Mouse (Mus musculus) lung, postnatal 4 days (tissue): ENCODE data around the gene Mmrn1.
"Not testable (repeated sequence)": the region's sequence is repeated elsewhere in the genome, so short reads cannot be mapped to it uniquely, and the experiment has no call there.

Experiments
- DNase-seq, 2 experiments: peaks; one replicate each; pipeline ENCODE4 v3.0.0; 2021

Mmrn1 gene

DNA sequence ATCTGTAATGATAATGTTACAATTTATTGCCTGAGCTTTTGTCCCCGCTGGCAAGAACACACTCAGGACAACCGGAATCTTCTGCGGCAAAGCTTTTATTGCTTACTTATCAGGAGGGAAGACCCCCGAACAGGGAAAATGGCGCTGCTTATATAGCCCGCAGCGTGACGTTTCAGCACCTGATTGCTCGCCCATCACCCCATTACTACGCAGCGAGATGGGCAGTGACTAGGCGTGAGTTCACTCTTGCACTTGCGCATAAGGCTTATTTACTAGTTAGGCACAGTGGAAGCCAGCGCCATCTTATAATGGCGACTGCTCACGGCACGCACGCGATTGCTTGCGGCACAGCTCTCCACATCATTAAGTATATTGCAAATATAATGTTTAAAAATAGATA is at the start of gene Mmrn1:
TSS of gene Mmrn1 (plus strand) at position 301 of the 400 bp plus-strand sequence.
- DNase-seq: not testable (repeated sequence)

DNA sequence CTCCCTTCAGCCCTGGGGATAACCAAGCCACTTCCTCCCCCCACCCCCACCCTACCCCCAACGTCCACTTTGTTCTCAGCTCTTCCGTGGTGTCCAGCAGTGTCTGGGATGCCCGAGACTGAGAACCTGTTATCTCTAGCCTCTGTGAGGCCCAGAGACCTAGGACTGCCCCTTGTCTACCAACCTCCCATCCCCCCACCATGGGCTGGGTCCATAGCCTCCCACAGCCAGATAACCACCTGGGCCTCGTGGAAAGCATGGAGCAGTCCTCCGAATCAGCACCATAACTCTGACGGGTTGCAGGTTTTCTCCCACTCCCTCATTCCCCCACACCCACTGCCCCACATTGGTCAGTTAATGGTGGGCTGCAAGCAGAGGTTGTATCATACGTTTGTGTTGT is 44.4 kb upstream of the Mmrn1 start:
- DNase-seq: no peak

DNA sequence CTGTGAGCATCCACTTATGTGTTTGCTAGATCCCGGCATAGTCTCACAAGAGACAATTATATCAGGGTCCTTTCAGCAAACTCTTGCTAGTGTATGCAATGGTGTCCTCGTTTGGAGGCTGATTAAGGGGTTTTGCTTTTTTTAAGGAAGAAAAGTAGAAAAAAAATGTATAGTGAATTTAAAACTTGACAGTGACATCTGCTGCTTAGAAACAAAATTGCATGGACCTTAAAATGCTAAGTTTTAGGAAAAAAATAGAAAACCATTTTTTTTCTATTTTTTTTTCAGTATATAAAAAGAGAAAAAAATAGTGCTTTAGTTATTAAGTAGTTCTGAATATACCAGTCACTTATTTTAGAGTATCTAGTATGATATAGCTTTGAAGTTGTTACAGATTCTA is 43.2 kb upstream of the Mmrn1 start:
- DNase-seq: no peak

DNA sequence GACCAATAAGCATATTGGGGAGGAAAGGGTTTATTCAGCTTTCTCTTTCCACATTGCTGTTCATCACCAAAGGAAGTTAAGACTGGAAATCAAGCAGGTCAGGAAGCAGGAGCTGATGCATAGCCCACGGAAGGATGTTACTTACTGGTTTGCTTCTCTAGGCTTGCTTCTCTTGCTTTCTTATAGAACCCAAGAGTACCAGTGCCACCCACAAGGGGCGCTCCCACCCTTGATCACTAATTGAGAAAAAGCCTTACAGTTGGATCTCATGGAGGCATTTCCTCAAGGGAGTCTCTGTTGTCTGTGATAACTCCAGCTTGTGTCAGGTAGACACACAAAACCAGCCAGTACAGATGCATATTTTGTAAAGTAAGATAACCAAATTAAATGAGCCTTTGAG is 17.5 kb upstream of the Mmrn1 start:
- DNase-seq: no peak

DNA sequence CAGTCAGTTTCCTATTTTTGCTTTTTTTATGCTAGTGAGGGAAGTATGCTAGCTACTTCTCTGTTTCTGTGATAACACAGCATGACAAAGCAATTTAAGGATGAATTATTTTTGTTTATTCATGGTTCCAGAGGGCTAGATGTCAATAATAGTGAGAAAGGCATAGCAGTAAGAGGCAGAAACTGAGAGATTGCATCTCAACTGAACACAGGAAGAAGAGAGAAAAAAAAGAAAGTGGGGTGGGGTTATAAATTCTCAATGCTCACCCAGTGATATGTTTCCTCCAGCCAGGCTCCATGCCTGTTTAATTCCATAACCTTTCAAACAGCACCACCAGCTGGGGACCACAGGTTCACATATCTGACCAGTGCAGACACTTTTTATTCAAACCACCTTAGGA is 6.6 kb downstream of the Mmrn1 start:
- DNase-seq: no peak

DNA sequence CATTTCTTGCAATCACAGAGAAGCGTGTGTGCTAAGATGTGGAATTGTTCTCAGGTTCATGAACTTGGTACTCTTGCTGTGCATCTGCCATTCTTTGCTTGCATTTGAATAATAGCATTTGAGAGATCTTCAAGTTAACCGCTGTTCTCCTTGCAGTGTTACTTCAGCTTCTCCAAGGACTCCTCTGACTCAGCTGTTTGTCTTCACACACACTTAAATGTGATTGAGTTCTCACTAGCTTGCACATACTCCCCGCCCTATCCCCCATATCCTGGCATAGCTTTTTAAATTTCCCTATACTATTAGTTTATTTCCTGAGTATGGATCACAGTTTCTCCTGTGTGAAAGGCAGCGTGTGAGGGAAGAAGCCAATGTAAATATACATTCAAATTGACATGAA is 10.1 kb downstream of the Mmrn1 start:
- DNase-seq: no peak

DNA sequence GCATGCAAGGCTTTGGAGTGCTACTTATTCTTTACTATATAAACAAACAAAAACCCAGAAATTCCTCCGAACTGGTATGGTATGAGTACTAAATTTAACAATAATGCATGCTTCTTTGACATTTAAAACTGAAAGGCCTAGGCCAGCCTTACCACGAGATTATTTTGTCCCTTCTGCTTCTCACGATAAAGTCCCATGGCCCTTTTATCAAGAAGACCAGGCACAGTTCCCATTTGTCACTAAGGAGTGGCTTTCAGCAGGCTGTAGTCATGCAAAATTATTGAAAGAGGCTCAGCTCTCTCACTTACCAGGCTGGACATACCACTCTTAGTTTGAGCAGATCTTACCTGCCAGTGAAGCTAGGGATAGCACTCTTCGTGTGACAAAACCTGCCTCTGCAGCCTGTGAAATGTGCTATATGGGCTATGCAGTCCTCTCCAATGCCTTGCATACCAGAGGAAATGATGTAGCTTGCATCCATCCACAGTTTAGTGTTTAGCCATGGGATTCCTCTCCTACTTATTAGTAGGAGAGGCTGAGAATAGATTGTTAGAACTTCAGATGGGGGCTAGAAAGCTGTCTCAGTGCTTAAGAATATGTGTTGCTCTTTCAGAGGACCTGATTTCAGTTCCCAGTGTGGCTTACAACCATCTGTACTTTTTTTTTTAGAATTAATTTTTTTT is 10.8 kb downstream of the Mmrn1 start:
- DNase-seq: no peak

DNA sequence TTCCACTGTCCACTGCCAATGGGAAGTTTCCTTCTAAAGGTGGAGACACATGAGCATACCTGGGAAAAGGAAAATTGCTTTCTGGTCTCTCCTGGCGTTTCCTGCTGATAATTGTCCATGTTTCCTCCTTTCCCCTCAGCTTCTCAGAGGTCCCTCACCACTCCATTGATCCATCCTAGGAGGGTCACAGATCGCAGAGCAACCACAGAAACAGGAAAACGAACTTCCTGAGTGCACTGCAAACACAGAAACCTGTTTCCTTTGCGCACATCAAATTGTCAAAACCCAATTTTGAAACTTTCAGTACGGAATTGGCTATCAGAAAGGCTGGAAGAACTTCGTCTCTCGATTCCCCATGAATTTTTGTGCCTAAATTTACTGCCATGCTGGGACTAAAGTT is 19.4 kb downstream of the Mmrn1 start:
- no peak for DNase-seq

DNA sequence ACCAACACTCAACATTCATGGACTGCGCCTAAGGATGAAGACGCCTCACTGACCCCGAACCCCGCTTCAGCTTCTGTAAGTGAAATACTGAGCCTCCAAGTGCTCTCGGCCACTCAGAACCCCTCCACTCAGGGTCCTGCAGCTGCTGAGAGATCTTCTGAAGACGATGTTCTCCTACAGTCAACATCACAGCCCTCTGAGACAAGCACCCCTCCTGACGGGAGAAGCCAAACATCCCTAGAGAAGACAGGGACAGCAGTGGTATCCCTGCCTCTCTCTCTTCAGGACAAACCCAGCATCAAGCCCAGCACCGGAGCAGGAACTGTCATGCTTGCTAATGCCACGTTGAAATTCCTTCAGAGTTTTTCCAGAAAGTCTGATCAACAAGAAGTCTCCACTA is 19.8 kb downstream of the Mmrn1 start:
- DNase-seq: no peak

DNA sequence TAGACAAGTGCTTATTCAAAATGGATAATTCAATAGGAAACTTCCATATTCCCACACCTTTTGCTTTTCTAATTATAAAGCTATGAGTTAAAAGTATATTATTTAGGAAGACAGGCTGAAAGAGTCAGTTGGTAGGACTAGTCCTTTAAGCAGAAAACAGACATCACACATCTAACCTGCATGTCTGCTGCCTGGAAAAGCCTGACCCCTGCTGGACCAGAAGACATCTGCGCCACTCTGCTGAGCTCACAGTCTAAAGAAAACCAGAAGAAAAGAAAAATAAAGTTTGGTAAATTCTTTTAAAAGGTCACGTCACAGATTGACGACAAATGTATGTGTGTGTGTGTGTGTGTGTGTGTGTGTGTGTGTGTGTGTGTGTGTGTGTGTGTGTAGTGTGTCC is 25.6 kb downstream of the Mmrn1 start:
- peak; percentile 23 to 42 for DNase-seq

DNA sequence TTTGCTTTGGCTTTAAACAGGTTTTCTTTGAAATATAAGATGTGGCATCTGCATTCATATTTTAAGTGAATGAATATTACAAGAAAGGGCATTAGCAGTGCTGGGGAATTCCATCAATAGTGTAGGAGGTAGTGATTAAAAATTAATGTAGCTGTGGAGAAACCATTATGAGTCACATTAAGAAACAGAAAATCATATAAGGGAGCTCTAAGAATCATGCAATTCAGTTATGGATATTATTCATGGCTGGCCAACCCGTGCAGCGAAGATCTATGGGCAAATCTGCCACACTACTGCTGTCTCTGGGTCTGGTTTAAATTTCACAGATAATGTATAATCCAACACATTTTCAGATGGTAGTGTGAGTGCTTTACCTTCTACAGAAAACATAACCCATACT is 36.5 kb downstream of the Mmrn1 start:
- no peak for DNase-seq

DNA sequence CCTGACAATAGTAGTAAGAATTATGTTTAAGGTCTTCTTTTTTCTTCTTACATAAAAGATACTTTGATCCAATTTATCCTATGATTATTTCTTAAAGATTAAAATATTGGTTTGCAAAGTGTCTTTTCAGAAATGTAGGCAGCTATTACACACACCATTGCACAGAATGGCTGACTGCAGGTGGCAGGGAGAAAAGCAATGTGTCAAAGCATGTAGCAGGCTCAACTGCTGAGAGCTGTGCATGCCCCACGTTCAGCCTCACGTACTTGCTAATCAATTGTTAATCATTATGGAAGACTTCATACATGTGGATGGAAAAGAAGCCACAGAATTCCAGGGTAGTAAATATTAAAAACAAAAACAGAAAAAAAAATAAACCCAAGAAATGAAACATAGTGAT is 37.1 kb downstream of the Mmrn1 start:
- DNase-seq: no peak

DNA sequence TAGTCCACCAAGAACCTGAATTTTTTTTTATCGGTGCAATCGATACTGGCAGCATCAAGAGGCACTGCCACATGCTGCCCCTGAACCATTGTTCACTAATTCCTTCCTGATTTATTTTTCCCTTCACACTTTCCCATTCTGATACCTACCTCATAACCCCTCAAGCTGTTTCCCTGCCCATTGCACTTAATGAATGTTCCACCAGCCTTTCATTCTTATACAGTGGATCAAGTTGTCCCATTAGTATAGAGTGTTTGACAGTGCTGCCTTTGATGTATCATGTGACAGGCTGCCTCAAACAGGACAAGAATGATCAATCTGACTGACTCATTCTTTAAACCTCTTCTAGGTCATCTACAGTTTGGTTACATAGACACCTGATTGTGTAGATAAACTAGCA is 37.9 kb downstream of the Mmrn1 start:
- no peak for DNase-seq

DNA sequence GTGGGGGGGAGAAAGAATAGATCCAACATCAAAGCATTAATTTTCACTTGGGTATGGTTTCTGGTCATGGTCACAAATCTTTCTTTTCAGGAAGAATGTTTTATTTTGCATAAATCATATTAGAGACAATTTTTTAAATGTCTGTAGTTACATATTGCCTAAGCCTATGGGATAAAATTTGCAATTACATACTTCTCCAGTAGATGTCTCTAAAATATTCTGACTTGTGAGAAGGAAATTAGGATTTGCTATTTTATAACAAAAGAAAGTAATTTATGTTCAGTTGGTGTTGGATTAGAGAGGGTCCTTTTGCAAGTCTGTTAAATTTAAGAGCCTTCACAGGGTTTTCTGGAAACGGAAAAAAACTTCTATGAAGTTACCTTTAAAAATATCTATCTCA is 39.0 kb downstream of the Mmrn1 start:
- DNase-seq: no peak

DNA sequence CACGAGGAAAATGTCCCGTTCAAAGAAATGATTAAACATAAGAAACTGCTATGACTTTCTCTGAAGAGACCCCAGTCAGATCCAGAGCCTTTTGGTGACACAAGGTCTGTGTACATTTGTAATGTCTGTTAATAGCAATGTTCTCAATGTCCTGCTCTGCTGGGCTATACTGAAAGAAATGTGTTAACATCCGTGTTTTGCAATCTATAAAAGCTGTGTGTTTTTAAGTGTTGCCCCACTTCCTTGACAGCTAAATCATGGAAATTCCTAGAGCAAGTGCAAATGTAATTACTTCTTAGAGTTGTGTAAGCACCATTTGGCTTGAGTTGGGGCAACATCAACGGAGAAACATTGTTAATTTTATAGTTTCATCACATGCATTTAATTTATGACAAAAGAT is 42.2 kb downstream of the Mmrn1 start:
- no peak for DNase-seq

DNA sequence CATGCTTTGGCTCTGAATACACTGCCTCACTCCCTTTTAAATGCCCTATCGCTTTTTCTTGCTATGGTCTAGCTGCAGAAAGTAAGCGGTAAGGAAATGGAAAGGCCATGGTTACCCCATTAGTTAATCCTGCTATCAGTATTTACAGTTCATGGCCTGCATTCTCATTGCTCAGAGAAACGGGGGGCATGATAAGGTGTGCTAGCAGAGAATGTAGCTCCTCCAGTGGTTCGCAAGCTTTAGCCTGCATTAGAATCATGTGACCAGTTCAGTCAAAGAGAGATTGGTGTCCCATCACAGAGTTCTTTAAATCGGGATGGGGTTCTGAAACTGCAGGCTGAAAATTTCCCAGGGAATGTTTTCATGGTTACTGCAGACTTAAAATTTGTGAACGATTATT is 44.6 kb downstream of the Mmrn1 start:
- no peak for DNase-seq

DNA sequence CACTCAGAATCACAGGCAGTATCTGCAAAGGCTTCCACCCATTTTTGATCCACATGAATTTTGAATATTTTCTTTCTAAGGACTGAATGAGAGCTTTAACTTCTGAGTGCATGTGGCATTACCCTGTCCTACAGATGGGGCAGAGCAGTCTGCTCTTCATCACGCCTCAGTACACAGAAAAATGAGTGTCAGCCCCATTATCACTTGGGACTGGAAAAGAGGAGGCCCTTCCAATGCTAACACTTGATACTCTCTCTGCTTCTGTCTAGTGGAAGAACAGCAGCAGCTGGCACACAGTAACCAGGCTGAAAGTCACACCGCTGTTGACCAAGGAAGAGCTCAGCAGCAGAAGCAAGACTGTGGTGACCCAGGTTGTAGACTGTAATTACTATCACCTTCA is 46.0 kb downstream of the Mmrn1 start:
- no peak for DNase-seq

DNA sequence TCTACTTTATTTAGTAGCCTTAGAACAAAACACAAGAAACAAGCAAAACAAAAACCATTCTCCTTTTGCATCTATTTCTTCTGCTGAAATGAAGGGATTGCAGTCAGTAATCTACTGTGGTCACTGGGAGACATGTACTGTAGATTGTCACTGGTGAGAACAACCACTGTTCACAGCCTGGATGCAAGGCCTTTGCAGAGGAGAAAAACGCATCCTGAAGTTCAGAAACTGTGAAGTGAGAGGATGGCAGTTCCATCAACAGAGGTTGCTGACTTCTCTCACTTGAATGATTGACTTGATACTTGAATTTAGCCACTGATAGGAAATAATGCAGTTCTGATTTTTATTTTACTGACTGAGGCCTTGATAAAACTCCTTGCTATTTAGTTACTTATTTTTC is 53.8 kb downstream of the Mmrn1 start:
- DNase-seq: no peak

DNA sequence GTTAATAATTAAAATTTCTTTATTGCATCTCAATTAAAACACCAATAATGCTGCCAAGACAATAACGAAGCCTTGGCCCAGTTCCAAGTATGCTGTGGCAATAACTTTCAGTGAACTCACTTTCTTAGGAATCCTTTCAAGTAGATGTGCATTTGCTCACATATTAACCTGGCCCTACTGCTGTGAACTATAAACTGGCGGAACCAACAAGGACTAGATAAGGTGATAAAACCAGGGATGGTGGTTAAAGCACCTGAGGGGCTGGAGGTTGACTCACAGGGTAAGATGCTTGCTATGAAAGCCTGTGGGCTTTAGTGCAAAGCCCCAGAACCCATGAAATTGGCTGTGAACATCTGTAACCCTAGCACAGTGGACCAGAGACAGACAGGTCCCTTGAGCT is 54.3 kb downstream of the Mmrn1 start:
- DNase-seq: no peak

DNA sequence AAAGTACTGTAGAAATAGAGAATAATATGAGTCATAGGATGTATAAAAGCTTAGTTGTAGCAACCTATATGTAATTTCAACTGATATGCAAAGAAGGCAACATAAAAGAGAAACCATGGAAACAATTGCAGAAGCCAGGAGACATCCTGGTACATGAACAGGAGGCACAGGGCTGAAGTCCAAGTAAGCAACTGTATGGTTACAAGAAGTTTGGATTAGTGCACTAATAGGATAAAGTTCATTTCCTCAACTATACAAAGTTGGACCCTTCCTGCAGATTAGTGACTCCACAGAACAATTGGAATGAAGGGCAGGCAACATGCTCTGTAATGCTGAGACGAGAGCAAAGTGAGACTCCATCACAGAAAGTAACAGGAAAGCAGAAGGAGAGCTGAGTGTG is 59.6 kb downstream of the Mmrn1 start:
- no peak for DNase-seq

DNA sequence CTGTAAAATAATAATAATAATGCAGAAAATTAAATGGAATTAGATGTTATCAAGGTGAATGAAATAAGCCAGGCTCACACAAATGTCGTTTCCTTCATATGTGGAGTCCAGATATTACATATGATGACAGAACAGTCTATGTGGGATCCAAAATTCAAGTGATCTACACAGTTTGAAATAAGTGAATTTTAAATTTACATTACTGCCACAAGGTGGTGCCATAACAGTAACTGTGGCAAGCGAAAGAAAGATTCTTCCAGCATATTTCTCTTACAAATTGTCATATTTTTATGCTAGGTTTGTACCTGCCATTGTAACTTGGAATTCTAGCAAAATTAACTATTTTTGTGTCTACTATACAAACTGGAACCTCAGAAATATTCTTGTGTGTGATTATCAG is 61.1 kb downstream of the Mmrn1 start:
- no peak for DNase-seq

DNA sequence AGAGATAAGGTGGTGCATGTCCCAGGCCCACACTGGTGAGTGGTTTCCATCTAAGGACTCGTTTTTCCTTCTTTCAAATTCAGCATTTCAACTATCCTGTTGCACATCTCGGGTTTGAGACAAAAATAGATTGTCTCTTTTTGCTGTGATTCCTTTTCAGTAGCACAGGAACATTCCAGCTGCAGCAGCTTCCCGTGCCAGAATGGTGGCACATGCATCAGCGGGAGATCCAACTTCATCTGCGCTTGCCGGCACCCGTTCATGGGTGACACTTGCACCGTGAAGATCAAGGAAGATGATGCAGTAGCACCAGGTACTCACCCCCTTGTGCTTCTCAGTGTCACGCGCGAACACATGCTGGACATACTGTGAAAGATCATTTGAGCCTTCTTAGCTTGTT is 62.1 kb downstream of the Mmrn1 start:
- DNase-seq: no peak

DNA sequence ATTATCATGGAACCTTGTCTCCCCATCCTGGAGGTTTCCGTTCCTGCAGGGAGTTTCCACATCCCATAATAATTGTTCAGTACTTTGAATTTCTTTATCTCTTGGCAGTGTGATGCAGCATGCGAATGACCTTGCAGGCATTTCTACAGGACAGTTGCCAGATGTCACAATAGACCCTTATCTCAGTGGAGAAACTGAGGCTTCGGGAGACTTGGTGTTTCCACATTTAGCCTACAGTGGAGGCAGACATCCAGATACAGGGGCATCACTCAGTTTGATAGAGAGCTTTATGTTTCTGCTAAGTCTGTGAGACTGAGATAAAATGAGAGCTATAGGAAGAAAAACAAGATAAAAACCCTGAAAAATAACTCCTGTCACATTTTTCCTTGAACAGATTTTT is 63.0 kb downstream of the Mmrn1 start:
- DNase-seq: no peak

DNA sequence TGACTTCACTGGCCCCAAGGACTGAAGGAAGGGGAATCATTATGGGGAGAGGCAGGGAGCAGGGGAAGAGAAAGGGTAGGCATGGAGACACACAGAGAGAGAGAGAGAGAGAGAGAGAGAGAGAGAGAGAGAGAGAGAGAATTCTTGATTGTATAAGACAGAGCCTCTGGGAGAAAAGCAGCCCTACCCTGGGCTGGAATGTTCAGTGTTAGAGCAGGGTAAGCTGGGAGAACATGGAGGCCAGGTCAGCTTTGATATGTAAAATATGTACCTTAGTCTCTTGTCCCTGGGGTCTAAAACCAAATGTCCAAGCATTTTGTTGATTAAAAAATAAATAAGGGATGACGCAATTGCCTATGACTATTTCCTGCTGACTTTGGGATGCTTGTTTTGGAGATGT is 67.6 kb downstream of the Mmrn1 start:
- DNase-seq: no peak

DNA sequence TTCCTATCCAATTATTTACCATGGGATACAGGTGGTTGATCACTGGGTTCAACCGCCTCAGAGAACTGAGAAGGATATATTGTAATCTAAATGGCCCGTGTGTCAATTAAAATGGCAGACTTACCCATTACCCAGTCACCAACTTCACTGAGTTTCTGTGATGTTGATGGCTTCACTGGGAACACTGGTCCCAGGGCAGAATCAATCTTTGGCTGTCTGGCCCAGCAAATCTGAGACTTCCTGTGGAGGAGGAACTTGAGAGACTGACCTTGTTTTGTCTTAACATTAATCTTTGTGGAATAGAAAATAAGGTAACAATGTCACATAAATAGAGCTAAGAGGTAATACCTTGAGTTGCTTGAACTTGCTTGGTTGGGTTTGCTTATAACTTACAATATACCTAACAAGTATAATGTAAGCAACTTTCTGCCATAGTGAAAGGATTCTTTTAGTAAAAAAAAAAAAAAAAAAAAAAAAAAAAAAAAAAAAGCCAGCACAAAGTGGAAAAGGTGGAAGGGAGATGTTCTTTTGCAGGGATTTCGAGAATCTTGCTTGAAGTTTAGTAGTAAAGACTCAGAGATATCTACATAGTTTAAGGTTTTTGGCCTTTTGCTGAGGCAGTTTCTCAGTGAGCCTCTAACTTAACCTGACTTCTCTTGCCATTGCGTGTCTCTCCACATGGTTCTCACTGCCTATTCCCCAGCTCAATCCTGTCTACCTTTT is 68.8 kb downstream of the Mmrn1 start:
- no peak for DNase-seq
